Mouse (Mus musculus) ES-Bruce4 (cell line): Measurements from ENCODE around the gene Mdga1. TPM values are rescaled to one million over a fixed set of nuclear protein-coding genes. Genes with fewer than 3 reads are reported as not detected.

Experiments
- H3K27ac ChIP-seq: 2 replicates; pipeline ENCODE4 v1.5.1; 2012; ENCODE audit warnings: low read length, inconsistent platforms; ENCODE audit not compliant: insufficient read depth
- H3K27me3 ChIP-seq: 2 replicates; pipeline ENCODE4 v1.6.1; 2012; ENCODE audit warnings: mild to moderate bottlenecking, low read length, inconsistent platforms; ENCODE audit not compliant: control insufficient read depth, poor library complexity, insufficient read depth, severe bottlenecking
- H3K36me3 ChIP-seq: 2 replicates; pipeline ENCODE4 v1.6.1; 2012; ENCODE audit warnings: inconsistent platforms, mild to moderate bottlenecking, low read length, moderate library complexity; ENCODE audit not compliant: control insufficient read depth, poor library complexity, insufficient read depth, severe bottlenecking
- H3K4me1 ChIP-seq: one replicate; pipeline ENCODE4 v1.8.1; 2011; ENCODE audit warnings: low read length; ENCODE audit not compliant: control insufficient read depth, insufficient read depth
- H3K4me3 ChIP-seq: 2 replicates; pipeline ENCODE4 v1.5.1; 2011; ENCODE audit warnings: low read depth, mild to moderate bottlenecking, low read length
- H3K9ac ChIP-seq: 2 replicates; pipeline ENCODE4 v1.6.1; 2012; ENCODE audit warnings: low read depth, mild to moderate bottlenecking, inconsistent platforms; ENCODE audit not compliant: poor library complexity, severe bottlenecking
- H3K9me3 ChIP-seq: replicated peaks from 2 replicates; pipeline ENCODE4 v1.6.1; 2012; ENCODE audit warnings: mild to moderate bottlenecking, low read length, inconsistent platforms; ENCODE audit not compliant: control insufficient read depth, poor library complexity, insufficient read depth, severe bottlenecking
- CTCF ChIP-seq: IDR thresholded peaks from one replicate; pipeline ENCODE4 v1.8.1; 2011; ENCODE audit warnings: low read depth, low read length
- EP300 ChIP-seq: IDR thresholded peaks from 2 replicates; pipeline ENCODE4 v1.6.1; 2011; ENCODE audit warnings: low read depth, low read length; ENCODE audit not compliant: insufficient read depth
- POLR2A ChIP-seq: IDR thresholded peaks from one replicate; pipeline ENCODE4 v1.8.1; 2011; ENCODE audit warnings: low read length; ENCODE audit not compliant: insufficient read depth
- polyA plus RNA-seq: library from polyadenylated mRNA; stranded (reverse); fragments of >200 nt; gene quantifications from 2 replicates; pipeline ENCODE4 v1.2.4, GENCODE M21; 2011; ENCODE audit warnings: low read depth; ENCODE audit not compliant: missing spikeins, insufficient read depth, insufficient read length

Mdga1 gene
- polyA plus RNA-seq, 1 experiment, result 2.6 TPM

DNA sequence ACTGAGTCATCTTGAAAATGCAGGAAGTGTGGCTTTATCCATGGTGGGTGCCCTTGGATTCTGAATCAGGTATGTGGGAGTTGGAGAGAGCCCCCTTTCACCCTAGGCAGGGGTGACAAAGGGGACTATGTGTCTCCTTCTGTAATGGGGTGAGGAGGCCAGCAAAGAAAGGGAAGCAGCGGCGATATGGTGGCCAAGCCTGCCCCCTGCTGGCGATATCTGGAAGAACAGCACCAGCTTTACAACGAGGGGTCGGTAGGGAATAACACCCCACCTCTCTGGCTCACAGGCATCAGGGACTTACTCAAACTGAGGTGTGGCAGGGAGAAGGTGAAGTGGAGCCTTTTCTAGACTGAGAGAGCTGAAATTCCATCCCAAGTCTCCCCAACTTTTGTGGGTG lies 87.0 kb downstream of the Mdga1 start:
- H3K9ac ChIP-seq, result no peak overlapping the region
- TF ChIP-seq POLR2A (no peak), CTCF (peak; percentile 94), EP300 (no peak)
- H3K4me1 ChIP-seq, result peaks cover 1% of the 10 kb centered on the region
- no peak overlapping the region for H3K27ac ChIP-seq
- H3K4me3 ChIP-seq, result no peak overlapping the region
- H3K36me3 ChIP-seq, result no peaks in the 10 kb centered on the region
- H3K27me3 ChIP-seq, result peaks cover 16% of the 10 kb centered on the region
- peaks cover 6% of the 10 kb centered on the region for H3K9me3 ChIP-seq

GRCm38 (mm10) chr17:29880251-29880650 lies 89.6 kb downstream of the Mdga1 start:
- H3K27me3 ChIP-seq, result peaks cover 1% of the 10 kb centered on the region; the same call in 1 of the 2 replicates
- peak overlapping the region; percentile 47 for H3K27ac ChIP-seq

DNA sequence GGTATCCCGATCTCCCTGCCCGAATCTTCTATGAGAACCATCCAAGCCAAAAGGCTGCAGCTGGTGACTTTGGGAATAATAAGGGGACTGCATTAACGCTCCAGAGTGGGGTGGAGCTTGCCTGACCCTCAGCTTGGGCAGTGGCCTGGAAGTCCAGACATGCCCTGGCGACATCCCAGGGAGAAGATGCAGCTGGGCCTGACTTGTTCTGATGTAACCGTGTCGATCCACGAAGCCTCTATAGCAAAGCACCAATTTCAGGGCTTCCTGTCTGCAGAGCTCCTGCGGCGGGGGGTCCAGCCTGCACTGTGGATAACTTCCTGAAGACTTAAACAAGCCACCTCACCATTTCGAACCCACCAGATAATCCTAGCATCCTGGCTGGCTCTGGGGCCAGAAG lies 90.9 kb downstream of the Mdga1 start:
- H3K4me1 ChIP-seq, result peaks cover 6% of the 10 kb centered on the region
- peaks cover 20% of the 10 kb centered on the region for H3K9me3 ChIP-seq
- no peaks in the 10 kb centered on the region for H3K27me3 ChIP-seq
- H3K27ac ChIP-seq, result no peak overlapping the region
- TF ChIP-seq EP300 (no peak), CTCF (no peak), POLR2A (no peak)
- H3K9ac ChIP-seq, result no peak overlapping the region
- no peak overlapping the region for H3K4me3 ChIP-seq
- H3K36me3 ChIP-seq, result no peaks in the 10 kb centered on the region

More at GRCm38 (mm10) chr17:29880251-29880650, 89.6 kb downstream of the Mdga1 start:
- peaks cover 20% of the 10 kb centered on the region for H3K9me3 ChIP-seq
- TF ChIP-seq EP300, result peak; percentile 81
- no peak for TF ChIP-seq CTCF
- no peak for TF ChIP-seq POLR2A
- H3K9ac ChIP-seq, result no peak overlapping the region
- no peak overlapping the region for H3K4me3 ChIP-seq
- H3K4me1 ChIP-seq, result peaks cover 1% of the 10 kb centered on the region
- H3K36me3 ChIP-seq, result no peaks in the 10 kb centered on the region

DNA sequence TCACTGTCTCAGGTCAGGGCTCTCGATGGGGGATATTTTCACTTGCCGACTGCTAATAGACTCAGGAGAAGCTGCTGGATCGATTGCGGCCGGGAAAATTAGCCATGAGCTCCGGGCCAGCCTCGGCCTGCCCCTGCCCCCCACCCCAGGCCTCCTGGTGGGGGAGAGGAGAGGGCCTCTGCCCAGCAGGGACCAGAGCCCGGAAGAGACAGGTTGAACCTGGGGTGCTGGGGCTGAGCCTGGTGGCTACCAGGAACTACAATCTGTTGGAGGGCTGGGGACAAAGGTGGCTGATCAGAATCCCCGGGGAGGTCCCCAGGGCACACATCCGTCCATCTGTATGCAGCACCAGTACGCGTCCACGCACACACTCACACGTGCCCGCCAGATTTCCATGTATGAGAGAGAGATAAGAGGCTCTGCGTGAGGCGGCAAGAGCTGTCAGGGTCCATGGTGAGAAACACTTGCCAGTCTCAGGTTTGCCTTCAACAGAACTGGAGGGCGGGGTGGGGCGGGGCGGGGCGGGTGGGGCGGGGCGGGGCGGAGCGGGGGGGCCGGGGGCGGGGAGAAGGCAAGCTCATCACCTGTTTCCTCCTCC lies 95.7 kb downstream of the Mdga1 start:
- Histone ChIP-seq H3K4me3 (peak overlapping the region; percentile 31; the same call in 1 of the 2 replicates), H3K9ac (peak overlapping the region; percentile 18; the same call in 1 of the 2 replicates), H3K9me3 (peaks cover 20% of the 10 kb centered on the region), H3K27me3 (no peaks in the 10 kb centered on the region), H3K36me3 (no peaks in the 10 kb centered on the region), H3K27ac (no peak overlapping the region), H3K4me1 (peaks cover 6% of the 10 kb centered on the region)
- TF ChIP-seq EP300, result no peak
- no peak for TF ChIP-seq CTCF
- TF ChIP-seq POLR2A, result no peak

GRCm38 (mm10) chr17:29873580-29874015 lies 96.3 kb downstream of the Mdga1 start:
- H3K36me3 ChIP-seq, result no peaks in the 10 kb centered on the region
- H3K27me3 ChIP-seq, result no peaks in the 10 kb centered on the region
- TF ChIP-seq EP300 (no peak), POLR2A (no peak), CTCF (no peak)
- H3K4me3 ChIP-seq, result no peak overlapping the region
- peaks cover 4% of the 10 kb centered on the region for H3K4me1 ChIP-seq
- H3K9me3 ChIP-seq, result peaks cover 20% of the 10 kb centered on the region
- no peak overlapping the region for H3K9ac ChIP-seq
- H3K27ac ChIP-seq, result no peak overlapping the region

DNA sequence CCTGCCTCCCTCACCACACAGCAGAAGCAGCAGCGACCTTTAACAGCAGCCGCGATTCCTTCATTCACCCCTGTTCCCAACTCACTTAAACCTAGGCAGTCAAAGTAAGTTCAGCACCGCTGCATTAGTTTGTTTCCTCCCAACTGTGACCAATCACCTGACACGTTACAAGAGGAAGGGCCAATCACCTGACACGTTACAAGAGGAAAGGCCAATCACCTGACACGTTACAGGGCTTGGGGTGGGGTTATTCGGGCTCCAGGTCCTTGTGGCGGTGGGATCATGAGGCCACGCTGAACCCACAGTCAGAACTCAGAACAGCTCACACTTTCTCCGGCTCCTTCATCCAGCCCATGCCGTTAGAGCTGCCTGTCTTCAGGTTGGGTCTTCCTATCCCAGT lies 99.6 kb downstream of the Mdga1 start:
- Histone ChIP-seq H3K9ac (no peak overlapping the region), H3K27me3 (no peaks in the 10 kb centered on the region), H3K4me3 (peak overlapping the region; percentile 64), H3K4me1 (peaks cover 4% of the 10 kb centered on the region), H3K27ac (no peak overlapping the region), H3K9me3 (no peaks in the 10 kb centered on the region), H3K36me3 (no peaks in the 10 kb centered on the region)
- TF ChIP-seq CTCF, result no peak
- TF ChIP-seq EP300, result no peak
- TF ChIP-seq POLR2A, result no peak
